Mouse (Mus musculus): ENCODE measurements around the gene Ipmk.

DNA sequence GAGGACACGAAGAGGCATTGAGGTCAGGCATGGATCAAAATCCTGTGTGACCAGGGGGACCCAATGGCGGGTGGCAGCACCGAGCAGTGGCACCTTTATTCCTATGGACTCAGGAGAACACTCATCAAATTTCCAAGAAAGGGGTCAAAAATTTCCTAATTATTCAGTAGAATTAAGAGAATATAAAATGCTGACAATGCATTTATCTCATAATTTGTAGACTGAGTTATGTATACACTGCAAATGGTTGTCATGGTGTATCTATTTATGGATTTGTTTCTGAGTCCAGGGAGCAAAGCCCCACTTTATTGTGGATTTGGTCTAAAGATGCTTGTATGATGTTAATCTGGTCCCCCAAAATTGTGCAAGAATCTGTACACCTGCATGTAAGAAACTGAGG is 120.8 kb downstream of the Ipmk start:
- TF ChIP-seq CTCF (IDR thresholded peaks at IDR 0.05) (no peak), EP300 (IDR thresholded peaks at IDR 0.05) (no peak)
